Mouse (Mus musculus) stomach, embryonic 16.5 days (tissue): ENCODE measurements at regions not wholly inside any gene's neighbourhood (a gene's known extent, or its start where the extent isn't known, plus 50 kb on each side); places are given as distances from the start of the nearest gene placed in this dataset.
"Not testable (repeated sequence)": the region's sequence is repeated elsewhere in the genome, so short reads cannot be mapped to it uniquely, and the experiment has no call there.

Experiments
- ATAC-seq: fragments of 200-750 bp; cut with Nextera tagmentation; 2 replicates; pipeline ENCODE4 v1.8.0; 2017; ENCODE audit warnings: moderate number of reproducible peaks, moderate TSS enrichment; ENCODE audit not compliant: insufficient read depth, low FRiP score
- H3K27ac ChIP-seq: fragments of 300-500 bp; sonication (generic); 2 replicates; pipeline ENCODE4 v1.5.1; 2014; ENCODE audit warnings: low read length
- H3K27me3 ChIP-seq: fragments of 300-500 bp; sonication (generic); 2 replicates; pipeline ENCODE4 v1.6.1; 2014; ENCODE audit warnings: low read length, control low read depth, mixed read lengths; ENCODE audit not compliant: control insufficient read depth, insufficient read depth
- H3K36me3 ChIP-seq: fragments of 300-500 bp; sonication (generic); 2 replicates; pipeline ENCODE4 v1.6.1; 2014; ENCODE audit warnings: low read length; ENCODE audit not compliant: control insufficient read depth, insufficient read depth
- H3K4me1 ChIP-seq: fragments of 300-500 bp; sonication (generic); 2 replicates; pipeline ENCODE4 v1.6.1; 2014; ENCODE audit warnings: low read length, control low read depth, mixed read lengths; ENCODE audit not compliant: control insufficient read depth, insufficient read depth
- H3K4me2 ChIP-seq: fragments of 300-500 bp; sonication (generic); 2 replicates; pipeline ENCODE4 v1.6.1; 2014; ENCODE audit warnings: low read depth, low read length, mixed read lengths
- H3K4me3 ChIP-seq: fragments of 300-500 bp; sonication (generic); replicated peaks from 2 replicates; pipeline ENCODE4 v1.5.1; 2014; ENCODE audit warnings: mild to moderate bottlenecking, low read length
- H3K9ac ChIP-seq: fragments of 300-500 bp; sonication (generic); 2 replicates; pipeline ENCODE4 v1.6.1; 2014; ENCODE audit warnings: low read length
- H3K9me3 ChIP-seq: fragments of 300-500 bp; sonication (generic); replicated peaks from 2 replicates; pipeline ENCODE4 v1.6.1; 2016; ENCODE audit warnings: low read length, control low read depth; ENCODE audit not compliant: control insufficient read depth
- WGBS: fragments of 180-500 bp; shearing (Covaris S2); extraction: QIAGEN DNeasy Blood & Tissue Kit; methylation state at CpG from one replicate; pipeline ENCODE4 v1.1.7; 2014; 5-methylcytosine and 5-hydroxymethylcytosine counted together

GRCm38 (mm10) chr10:45872007-45872890 is 294.6 kb downstream of the Hace1 start:
- H3K27ac ChIP-seq = no peak overlapping the region
- H3K36me3 ChIP-seq = no peaks in the 10 kb centered on the region
- no peak overlapping the region for H3K4me2 ChIP-seq
- H3K4me3 ChIP-seq = no peak overlapping the region
- no peaks in the 10 kb centered on the region for H3K9me3 ChIP-seq
- H3K9ac ChIP-seq = no peak overlapping the region
- H3K27me3 ChIP-seq = no peaks in the 10 kb centered on the region
- no peaks in the 10 kb centered on the region for H3K4me1 ChIP-seq
- 75% methylated on average over 4 of the region's 4 CpGs for WGBS
- ATAC-seq = no peak

- Histone ChIP-seq H3K9me3 (no peaks in the 10 kb centered on the region), H3K4me3 (no peak overlapping the region), H3K4me1 (no peaks in the 10 kb centered on the region), H3K4me2 (no peak overlapping the region), H3K27me3 (no peaks in the 10 kb centered on the region), H3K9ac (no peak overlapping the region), H3K36me3 (no peaks in the 10 kb centered on the region), H3K27ac (no peak overlapping the region)
- 59% methylated on average over 14 of the region's 14 CpGs for WGBS
- ATAC-seq = no peak
Observed at GRCm38 (mm10) chr10:45873805-45874780, 296.5 kb downstream of the Hace1 start.

- H3K27me3 ChIP-seq, ATAC-seq, H3K36me3 ChIP-seq, H3K9me3 ChIP-seq, H3K9ac ChIP-seq, H3K4me1 ChIP-seq, H3K27ac ChIP-seq, H3K4me2 ChIP-seq, H3K4me3 ChIP-seq: not testable (repeated sequence)
- WGBS = 96% methylated on average over 18 of the region's 20 CpGs
Observed at GRCm38 (mm10) chr10:45875287-45875686, 297.7 kb downstream of the Hace1 start.

- no peak overlapping the region for H3K4me2 ChIP-seq
- no peak overlapping the region for H3K4me3 ChIP-seq
- no peaks in the 10 kb centered on the region for H3K27me3 ChIP-seq
- no peaks in the 10 kb centered on the region for H3K36me3 ChIP-seq
- no peaks in the 10 kb centered on the region for H3K9me3 ChIP-seq
- H3K27ac ChIP-seq = no peak overlapping the region
- no peak overlapping the region for H3K9ac ChIP-seq
- WGBS = 88% methylated on average over 1 of the region's 1 CpGs
- H3K4me1 ChIP-seq = no peaks in the 10 kb centered on the region
- ATAC-seq = no peak
Observed at GRCm38 (mm10) chr10:45883745-45884144, 306.1 kb downstream of the Hace1 start.

- no peak overlapping the region for H3K9ac ChIP-seq
- H3K27ac ChIP-seq = no peak overlapping the region
- H3K36me3 ChIP-seq = no peaks in the 10 kb centered on the region
- H3K9me3 ChIP-seq = no peaks in the 10 kb centered on the region
- H3K4me2 ChIP-seq = no peak overlapping the region
- H3K27me3 ChIP-seq = no peaks in the 10 kb centered on the region
- no peak overlapping the region for H3K4me3 ChIP-seq
- 0 out of 2 replicates have a peak, but pooled peaks cover 2% of the 10 kb centered on the region for H3K4me1 ChIP-seq
- WGBS = 76% methylated on average over 2 of the region's 2 CpGs
- no peak for ATAC-seq
Observed at GRCm38 (mm10) chr10:45886636-45887035, 309.0 kb downstream of the Hace1 start.

- Histone ChIP-seq H3K4me1 (0 out of 2 replicates have a peak, but pooled peaks cover 2% of the 10 kb centered on the region), H3K27ac (no peak overlapping the region), H3K4me3 (no peak overlapping the region), H3K9me3 (no peaks in the 10 kb centered on the region), H3K9ac (no peak overlapping the region), H3K4me2 (no peak overlapping the region), H3K27me3 (no peaks in the 10 kb centered on the region), H3K36me3 (no peaks in the 10 kb centered on the region)
- 69% methylated on average over 4 of the region's 4 CpGs for WGBS
- ATAC-seq = no peak
Observed at GRCm38 (mm10) chr10:45888835-45889234, 311.2 kb downstream of the Hace1 start.

GRCm38 (mm10) chr10:45889381-45889951 is 311.8 kb downstream of the Hace1 start:
- Histone ChIP-seq H3K27ac (no peak overlapping the region), H3K4me2 (no peak overlapping the region)
- no peak for ATAC-seq

GRCm38 (mm10) chr10:45890088-45890626 is 312.5 kb downstream of the Hace1 start:
- Histone ChIP-seq H3K4me1 (0 out of 2 replicates have a peak, but pooled peaks cover 2% of the 10 kb centered on the region), H3K9me3 (no peaks in the 10 kb centered on the region), H3K36me3 (no peaks in the 10 kb centered on the region), H3K27me3 (no peaks in the 10 kb centered on the region), H3K4me2 (no peak overlapping the region), H3K27ac (no peak overlapping the region), H3K9ac (no peak overlapping the region), H3K4me3 (no peak overlapping the region)
- no peak for ATAC-seq
- 88% methylated on average over 9 of the region's 9 CpGs for WGBS

More at GRCm38 (mm10) chr10:45889381-45889951, 311.8 kb downstream of the Hace1 start:
- no peaks in the 10 kb centered on the region for H3K36me3 ChIP-seq
- H3K4me3 ChIP-seq = no peak overlapping the region
- WGBS = 68% methylated on average over 13 of the region's 13 CpGs
- 0 out of 2 replicates have a peak, but pooled peaks cover 2% of the 10 kb centered on the region for H3K4me1 ChIP-seq
- no peaks in the 10 kb centered on the region for H3K27me3 ChIP-seq
- H3K9me3 ChIP-seq = no peaks in the 10 kb centered on the region
- no peak overlapping the region for H3K9ac ChIP-seq
